Mouse (Mus musculus) midbrain, embryonic 15.5 days (tissue): ENCODE measurements at regions not wholly inside any gene's neighbourhood (a gene's known extent, or its start where the extent isn't known, plus 50 kb on each side); places are given as distances from the start of the nearest gene placed in this dataset.

Experiments
- ATAC-seq: fragments of 200-750 bp; cut with Nextera tagmentation; replicated peaks from 2 replicates; pipeline ENCODE4 v1.8.0; 2017; ENCODE audit warnings: moderate TSS enrichment
- H3K27ac ChIP-seq: fragments of 300-500 bp; sonication (generic); 2 replicates; pipeline ENCODE4 v1.5.1; 2015; ENCODE audit warnings: mild to moderate bottlenecking, inconsistent platforms
- H3K27me3 ChIP-seq: fragments of 300-500 bp; sonication (generic); replicated peaks from 2 replicates; pipeline ENCODE4 v1.6.1; 2015; ENCODE audit warnings: inconsistent platforms
- H3K36me3 ChIP-seq: fragments of 300-500 bp; sonication (generic); replicated peaks from 2 replicates; pipeline ENCODE4 v1.6.1; 2015; ENCODE audit warnings: inconsistent platforms
- H3K4me1 ChIP-seq: fragments of 300-500 bp; sonication (generic); 2 replicates; pipeline ENCODE4 v1.6.1; 2015; ENCODE audit warnings: inconsistent platforms
- H3K4me2 ChIP-seq: fragments of 300-500 bp; sonication (generic); 2 replicates; pipeline ENCODE4 v1.6.1; 2015; ENCODE audit warnings: inconsistent platforms, mild to moderate bottlenecking, moderate library complexity
- H3K4me3 ChIP-seq: fragments of 300-500 bp; sonication (generic); 2 replicates; pipeline ENCODE4 v1.5.1; 2015; ENCODE audit warnings: mild to moderate bottlenecking, inconsistent platforms
- H3K9ac ChIP-seq: fragments of 300-500 bp; sonication (generic); 2 replicates; pipeline ENCODE4 v1.6.1; 2015; ENCODE audit warnings: mild to moderate bottlenecking, inconsistent platforms
- H3K9me3 ChIP-seq: fragments of 300-500 bp; sonication (generic); 2 replicates; pipeline ENCODE4 v1.6.1; 2016; ENCODE audit warnings: inconsistent platforms
- WGBS: fragments of 180-500 bp; shearing (Covaris S2); methylation state at CpG from one replicate; pipeline ENCODE4 v1.1.7; 2015; ENCODE audit warnings: mixed read lengths; 5-methylcytosine and 5-hydroxymethylcytosine counted together

DNA sequence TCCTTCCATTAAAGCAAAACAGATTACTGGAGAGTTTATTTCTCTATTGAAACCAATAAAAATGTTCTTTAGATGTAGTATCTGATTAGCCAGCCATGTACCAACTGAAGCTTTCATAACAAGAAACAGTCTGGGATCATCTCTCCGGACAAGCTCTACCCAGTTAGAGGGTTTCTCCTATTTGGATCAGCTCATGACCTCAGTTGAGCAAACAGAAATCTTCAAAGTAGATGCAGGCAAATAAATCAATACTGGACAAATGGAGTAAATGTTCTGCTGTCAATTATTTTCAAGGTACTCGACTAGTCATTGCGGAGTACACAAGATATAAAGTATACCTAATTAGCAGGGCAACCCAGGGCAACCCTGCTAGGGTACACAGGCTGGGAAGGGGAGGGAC, 67.4 kb downstream of the Avpr1a start:
- no peak for ATAC-seq
- H3K27me3 ChIP-seq = no peaks in the 10 kb centered on the region
- no peak overlapping the region for H3K27ac ChIP-seq
- no peaks in the 10 kb centered on the region for H3K9me3 ChIP-seq
- no peaks in the 10 kb centered on the region for H3K4me1 ChIP-seq
- H3K4me2 ChIP-seq = no peak overlapping the region
- no peak overlapping the region for H3K4me3 ChIP-seq
- no peaks in the 10 kb centered on the region for H3K36me3 ChIP-seq
- no peak overlapping the region for H3K9ac ChIP-seq
- 92% methylated on average over 3 of the region's 3 CpGs for WGBS

DNA sequence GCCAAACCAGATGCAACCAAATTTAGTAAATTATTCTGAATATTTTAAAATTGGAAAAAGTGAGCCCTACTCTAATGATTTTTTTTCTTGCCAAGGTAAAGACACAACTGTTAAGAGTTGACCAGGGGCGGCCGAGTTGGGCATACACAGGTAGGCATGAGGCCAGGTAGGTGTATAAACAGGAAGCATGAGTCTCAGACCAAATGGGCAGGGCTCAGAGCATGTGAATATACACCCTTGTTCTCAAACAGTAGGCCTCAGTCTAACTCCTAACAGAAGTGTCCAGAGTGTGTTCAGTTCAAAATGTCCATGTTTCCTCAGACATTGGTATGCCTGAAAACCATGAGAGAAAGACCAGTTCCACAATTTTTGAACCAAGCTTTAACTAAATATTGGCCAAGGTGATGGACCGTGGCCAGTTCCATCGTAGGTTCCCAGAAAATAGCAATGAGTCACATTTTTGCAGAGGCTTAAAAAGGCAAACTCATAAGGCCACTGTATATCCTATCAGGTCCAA, 71.0 kb downstream of the Avpr1a start:
- Histone ChIP-seq H3K27ac (no peak overlapping the region), H3K9ac (no peak overlapping the region), H3K27me3 (no peaks in the 10 kb centered on the region), H3K4me1 (no peaks in the 10 kb centered on the region), H3K4me3 (no peak overlapping the region), H3K9me3 (no peaks in the 10 kb centered on the region), H3K36me3 (no peaks in the 10 kb centered on the region), H3K4me2 (no peak overlapping the region)
- no peak for ATAC-seq
- 99% methylated on average over 4 of the region's 4 CpGs for WGBS

DNA sequence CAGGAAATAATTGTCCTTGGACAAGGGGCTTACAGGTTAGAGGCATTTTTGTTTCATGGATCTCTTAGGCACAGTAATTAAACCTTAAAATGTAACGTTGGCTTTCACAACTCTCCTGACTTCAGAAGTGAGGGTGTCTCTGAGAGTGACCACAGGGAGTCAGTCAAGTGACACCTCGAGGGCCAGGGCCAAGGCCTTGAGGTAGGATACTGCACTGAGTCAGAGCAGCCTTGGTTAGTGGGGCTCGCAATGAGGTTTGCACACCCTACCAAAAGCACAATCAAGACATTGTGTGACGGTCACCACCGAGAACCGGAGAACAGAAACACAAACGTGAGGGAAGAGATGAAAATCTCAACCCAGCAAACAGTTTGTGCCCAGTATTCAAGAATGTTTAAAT, 71.7 kb downstream of the Avpr1a start:
- H3K4me2 ChIP-seq = no peak overlapping the region
- no peaks in the 10 kb centered on the region for H3K36me3 ChIP-seq
- no peak overlapping the region for H3K9ac ChIP-seq
- no peaks in the 10 kb centered on the region for H3K27me3 ChIP-seq
- no peaks in the 10 kb centered on the region for H3K9me3 ChIP-seq
- WGBS = 87% methylated on average over 7 of the region's 7 CpGs
- ATAC-seq = no peak
- H3K27ac ChIP-seq = no peak overlapping the region
- H3K4me1 ChIP-seq = no peaks in the 10 kb centered on the region
- no peak overlapping the region for H3K4me3 ChIP-seq

DNA sequence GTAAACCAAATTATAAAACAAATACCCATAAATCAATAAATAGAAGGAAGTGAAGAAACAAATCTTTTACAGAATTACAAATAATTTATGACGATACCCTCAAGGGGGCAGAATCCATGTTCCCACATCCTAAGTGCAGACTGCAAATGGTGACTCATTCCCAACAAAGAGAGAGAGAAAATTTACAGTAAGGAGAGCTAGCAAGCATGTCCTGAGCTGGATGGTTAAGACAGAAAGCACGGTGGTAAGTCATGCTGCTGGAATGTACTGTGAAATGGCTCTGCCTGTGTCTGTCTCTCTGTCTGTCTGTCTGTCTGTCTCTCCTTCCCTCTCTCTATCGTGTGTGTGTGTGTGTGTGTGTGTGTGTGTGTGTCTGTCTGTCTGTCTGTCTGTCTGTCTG, 74.3 kb downstream of the Avpr1a start:
- WGBS = 84% methylated on average over 3 of the region's 3 CpGs
- ATAC-seq = no peak
- Histone ChIP-seq H3K9ac (no peak overlapping the region), H3K27ac (no peak overlapping the region), H3K27me3 (no peaks in the 10 kb centered on the region), H3K36me3 (no peaks in the 10 kb centered on the region), H3K4me3 (no peak overlapping the region), H3K4me1 (no peaks in the 10 kb centered on the region), H3K4me2 (no peak overlapping the region), H3K9me3 (no peaks in the 10 kb centered on the region)

DNA sequence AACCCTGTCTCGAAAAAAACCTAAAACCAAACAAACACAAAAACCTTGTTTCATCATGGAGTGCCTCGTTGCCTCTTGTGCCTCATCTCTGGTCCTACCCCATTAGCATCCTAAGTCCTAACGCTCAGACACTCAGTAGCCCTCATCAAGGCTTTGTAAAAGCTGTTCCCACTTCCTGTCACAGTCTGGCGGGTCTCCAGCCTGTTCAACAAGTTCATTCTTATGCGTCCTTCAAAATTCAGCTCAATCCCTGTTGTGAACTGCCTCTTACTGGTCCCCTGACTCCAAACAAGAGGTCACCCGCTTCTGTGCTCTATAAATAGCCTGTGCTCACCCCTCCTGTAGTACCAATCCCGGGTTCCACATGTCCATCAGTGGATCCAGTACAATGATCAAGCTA, 77.1 kb downstream of the Avpr1a start:
- Histone ChIP-seq H3K4me2 (no peak overlapping the region), H3K27ac (no peak overlapping the region), H3K36me3 (no peaks in the 10 kb centered on the region), H3K9ac (no peak overlapping the region), H3K9me3 (no peaks in the 10 kb centered on the region), H3K4me3 (no peak overlapping the region), H3K4me1 (no peaks in the 10 kb centered on the region), H3K27me3 (no peaks in the 10 kb centered on the region)
- ATAC-seq = no peak
- 64% methylated on average over 7 of the region's 7 CpGs for WGBS

DNA sequence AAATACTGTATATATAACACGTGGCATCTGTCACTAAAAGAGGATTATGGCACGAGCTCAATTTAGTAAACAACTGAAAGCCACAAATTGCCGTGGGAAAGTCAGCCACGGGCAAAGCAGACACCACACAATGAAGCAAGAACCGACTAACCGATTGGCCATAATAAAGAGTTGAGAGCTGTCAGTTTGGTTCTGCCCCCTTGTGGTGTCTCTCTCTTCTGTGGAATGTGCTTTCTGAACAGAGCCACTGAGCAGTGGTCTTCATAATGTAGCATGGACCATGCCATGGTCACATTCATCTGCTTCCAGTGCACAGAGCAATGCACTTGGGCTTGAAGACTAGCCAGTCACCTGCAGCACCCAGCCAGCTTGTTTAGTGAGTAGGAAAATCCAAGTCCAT, 77.5 kb downstream of the Avpr1a start:
- Histone ChIP-seq H3K27ac (no peak overlapping the region), H3K36me3 (no peaks in the 10 kb centered on the region), H3K27me3 (no peaks in the 10 kb centered on the region), H3K4me2 (no peak overlapping the region), H3K9ac (no peak overlapping the region), H3K9me3 (no peaks in the 10 kb centered on the region), H3K4me1 (no peaks in the 10 kb centered on the region), H3K4me3 (no peak overlapping the region)
- WGBS = 69% methylated on average over 6 of the region's 6 CpGs
- no peak for ATAC-seq

DNA sequence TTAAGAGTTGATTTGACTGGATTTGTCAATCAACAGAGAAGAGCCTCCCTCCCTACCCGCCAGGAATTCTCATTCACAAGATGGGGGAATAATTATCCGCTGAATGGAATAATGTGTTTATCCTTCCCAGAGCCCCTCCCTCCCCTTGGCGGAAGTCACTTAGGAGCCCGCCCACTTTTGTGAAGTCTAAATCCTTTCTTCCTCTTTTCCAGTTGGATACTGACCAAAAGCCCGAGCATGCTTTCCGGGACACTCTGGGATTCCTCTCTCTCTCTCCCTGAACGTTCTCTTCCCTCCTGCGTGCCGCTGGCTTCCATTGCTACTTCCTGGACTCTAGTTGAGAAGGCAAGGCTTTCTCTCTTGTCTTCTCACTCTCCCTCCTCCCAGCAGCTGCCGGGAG, 79.9 kb downstream of the Avpr1a start:
- no peak for ATAC-seq
- Histone ChIP-seq H3K27me3 (no peaks in the 10 kb centered on the region), H3K4me3 (no peak overlapping the region), H3K36me3 (no peaks in the 10 kb centered on the region), H3K4me1 (no peaks in the 10 kb centered on the region), H3K4me2 (no peak overlapping the region), H3K27ac (no peak overlapping the region), H3K9me3 (no peaks in the 10 kb centered on the region), H3K9ac (no peak overlapping the region)
- WGBS = 77% methylated on average over 10 of the region's 10 CpGs

DNA sequence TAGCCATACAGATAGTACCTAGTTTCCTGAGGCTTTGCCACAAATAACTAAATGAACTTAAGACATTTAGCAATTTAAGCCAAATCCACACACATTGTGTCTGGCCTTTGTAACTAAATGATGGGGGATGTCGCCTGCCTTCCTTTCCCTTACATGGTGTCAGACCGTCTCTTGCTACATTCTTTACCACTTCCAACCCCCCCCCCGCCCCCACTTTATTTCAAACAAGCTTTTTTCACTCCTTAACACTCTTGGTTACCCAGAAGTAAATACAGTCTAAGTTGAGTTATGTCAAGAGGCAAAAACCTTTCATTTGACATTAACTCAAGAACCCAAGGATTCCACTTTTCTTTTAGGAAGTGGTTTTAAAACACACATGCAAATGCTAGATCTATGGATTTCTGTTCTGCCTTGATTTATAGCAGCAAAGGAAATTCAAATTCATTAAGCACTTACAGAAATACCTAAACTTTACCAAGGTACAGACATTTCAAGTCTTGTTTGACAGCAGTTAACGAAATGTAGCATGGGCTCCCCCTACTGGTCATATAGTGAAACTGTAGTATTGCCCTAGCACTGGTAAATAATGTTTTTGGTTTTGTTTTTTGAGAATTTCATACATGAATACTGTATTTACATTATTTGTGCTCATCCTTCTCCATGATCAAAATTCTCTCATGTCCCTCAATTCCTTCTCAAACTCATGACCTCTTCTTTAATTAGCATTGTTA, 80.8 kb downstream of the Avpr1a start:
- WGBS = 41% methylated on average over 4 of the region's 4 CpGs
- Histone ChIP-seq H3K9me3 (no peaks in the 10 kb centered on the region), H3K4me2 (no peak overlapping the region), H3K4me1 (no peaks in the 10 kb centered on the region), H3K4me3 (no peak overlapping the region), H3K27ac (no peak overlapping the region), H3K27me3 (no peaks in the 10 kb centered on the region), H3K9ac (no peak overlapping the region), H3K36me3 (no peaks in the 10 kb centered on the region)
- no peak for ATAC-seq

DNA sequence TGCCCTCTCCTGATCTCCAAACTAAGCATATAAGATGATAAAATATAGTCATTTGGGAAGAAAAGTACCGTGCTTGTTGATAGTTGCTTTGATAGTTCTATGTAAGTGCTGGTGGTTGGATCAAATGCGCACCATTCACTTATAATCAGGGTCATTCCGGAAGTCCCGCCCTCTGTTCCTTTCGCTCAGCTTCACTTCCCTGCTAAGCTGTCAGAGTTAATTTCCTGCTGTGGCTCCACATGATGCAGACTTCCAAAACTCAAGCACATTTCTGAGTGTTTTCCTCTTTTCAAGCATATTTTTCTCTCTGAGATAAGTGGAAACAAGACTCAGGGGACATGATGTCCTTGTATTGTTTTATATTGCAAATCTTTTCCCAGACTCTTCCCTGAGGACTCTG, 86.4 kb downstream of the Avpr1a start:
- Histone ChIP-seq H3K4me2 (no peak overlapping the region), H3K27me3 (no peaks in the 10 kb centered on the region), H3K36me3 (no peaks in the 10 kb centered on the region), H3K4me3 (no peak overlapping the region), H3K27ac (no peak overlapping the region), H3K9ac (no peak overlapping the region), H3K9me3 (no peaks in the 10 kb centered on the region), H3K4me1 (no peaks in the 10 kb centered on the region)
- no peak for ATAC-seq
- 82% methylated on average over 5 of the region's 5 CpGs for WGBS

DNA sequence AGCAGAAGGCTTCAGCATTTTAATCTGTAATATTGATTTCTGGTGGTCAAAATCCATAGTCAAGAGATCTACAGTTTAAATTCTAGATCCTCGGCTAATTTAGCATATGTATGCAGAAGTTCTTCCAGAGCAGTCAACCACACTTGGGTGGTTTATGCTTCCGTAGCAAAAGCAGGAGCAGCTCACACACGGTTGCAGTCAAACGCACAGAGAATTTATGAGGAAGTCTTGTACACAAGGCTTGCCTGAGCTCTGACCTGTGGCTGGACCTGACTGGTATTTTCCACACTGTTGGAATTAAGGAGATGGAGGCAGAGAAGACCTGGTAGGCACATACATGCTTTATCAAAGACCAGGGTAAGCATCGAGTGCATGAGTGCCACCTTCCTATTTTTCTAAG, 86.8 kb downstream of the Avpr1a start:
- WGBS = 72% methylated on average over 5 of the region's 5 CpGs
- no peak overlapping the region for H3K9ac ChIP-seq

DNA sequence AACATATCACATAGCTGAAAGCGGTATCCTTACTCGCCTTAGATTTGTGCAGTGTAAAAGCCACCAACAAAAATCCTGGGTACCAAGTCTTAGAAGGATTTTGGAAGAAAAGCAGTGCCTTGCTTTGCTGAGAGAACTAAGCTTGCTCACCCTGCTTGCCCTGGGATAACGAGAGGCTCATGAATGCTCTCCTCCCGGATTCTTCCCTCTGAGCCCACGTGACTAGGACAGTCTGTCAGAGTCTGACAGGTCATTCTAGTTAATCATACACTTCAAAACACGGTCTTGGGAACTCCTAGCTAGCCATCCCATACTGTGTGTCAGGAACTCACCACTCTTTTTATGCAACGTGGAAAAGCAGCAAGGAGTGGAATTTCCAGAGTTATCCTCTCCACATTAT, 91.4 kb downstream of the Avpr1a start:
- H3K4me3 ChIP-seq = no peak overlapping the region
- H3K9me3 ChIP-seq = no peaks in the 10 kb centered on the region
- no peaks in the 10 kb centered on the region for H3K27me3 ChIP-seq
- no peak for ATAC-seq
- no peak overlapping the region for H3K9ac ChIP-seq
- no peak overlapping the region for H3K27ac ChIP-seq
- 76% methylated on average over 7 of the region's 7 CpGs for whole genome bisulfite sequencing
- H3K36me3 ChIP-seq = no peaks in the 10 kb centered on the region
- no peaks in the 10 kb centered on the region for H3K4me1 ChIP-seq
- H3K4me2 ChIP-seq = no peak overlapping the region

More for the DNA sequence above, 86.8 kb downstream of the Avpr1a start:
- H3K27ac ChIP-seq = no peak overlapping the region
- no peaks in the 10 kb centered on the region for H3K9me3 ChIP-seq
- no peak overlapping the region for H3K4me2 ChIP-seq
- no peaks in the 10 kb centered on the region for H3K27me3 ChIP-seq
- H3K4me1 ChIP-seq = no peaks in the 10 kb centered on the region
- H3K36me3 ChIP-seq = no peaks in the 10 kb centered on the region
- ATAC-seq = no peak
- H3K4me3 ChIP-seq = no peak overlapping the region

DNA sequence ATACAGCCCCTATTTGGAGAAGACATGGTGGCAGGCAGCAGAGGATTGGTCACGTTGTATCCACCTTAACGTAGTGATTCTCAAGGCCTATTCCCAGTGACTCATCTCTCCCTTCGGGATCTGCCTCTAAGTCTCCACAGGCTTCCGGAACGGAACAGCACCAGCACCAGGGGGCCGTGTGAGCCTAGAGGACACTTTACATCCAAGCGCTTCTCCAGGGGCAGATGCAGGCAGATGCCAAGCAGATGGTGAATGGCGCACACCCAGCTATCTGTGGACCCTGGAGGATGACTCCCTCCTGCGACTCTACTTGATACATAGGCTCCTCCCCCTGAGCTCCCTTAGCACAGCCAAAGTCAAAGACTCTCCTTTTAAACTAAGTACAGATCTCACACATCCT, 94.3 kb downstream of the Avpr1a start:
- Histone ChIP-seq H3K4me2 (no peak overlapping the region), H3K27me3 (no peaks in the 10 kb centered on the region), H3K27ac (no peak overlapping the region), H3K4me1 (no peaks in the 10 kb centered on the region), H3K36me3 (no peaks in the 10 kb centered on the region), H3K9ac (no peak overlapping the region), H3K4me3 (no peak overlapping the region), H3K9me3 (no peaks in the 10 kb centered on the region)
- ATAC-seq = no peak
- 73% methylated on average over 9 of the region's 9 CpGs for WGBS

DNA sequence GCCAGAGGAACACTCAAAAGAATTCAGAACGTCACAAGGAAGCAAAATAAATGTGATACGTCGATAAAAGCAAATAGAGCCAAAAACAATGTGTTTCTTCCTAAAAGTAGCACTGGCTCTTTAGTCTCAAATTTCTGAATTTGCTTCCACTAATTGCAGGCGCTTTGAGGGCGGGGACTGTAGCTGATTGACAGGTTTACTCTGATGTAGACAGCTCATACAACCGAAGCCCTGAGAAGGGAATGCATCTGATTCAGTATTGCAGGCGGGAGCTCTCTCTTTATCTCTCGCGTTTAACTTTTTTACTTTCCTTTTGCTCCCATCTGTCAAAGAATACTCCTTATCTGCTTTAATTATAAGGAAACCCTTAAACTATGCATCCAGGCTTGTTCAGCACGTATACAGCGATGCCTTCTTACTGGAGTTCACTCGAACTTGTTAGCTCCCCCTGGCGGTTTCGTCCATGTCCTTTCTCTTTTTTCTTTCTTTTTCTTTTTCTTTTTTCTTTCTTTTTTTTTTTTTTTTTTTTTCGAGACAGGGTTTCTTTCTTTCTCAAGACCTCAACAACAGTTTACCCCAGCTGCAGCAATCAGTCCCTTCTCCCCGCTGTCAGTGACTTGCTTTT, 95.9 kb downstream of the Avpr1a start:
- no peaks in the 10 kb centered on the region for H3K36me3 ChIP-seq
- H3K27me3 ChIP-seq = no peaks in the 10 kb centered on the region
- H3K4me3 ChIP-seq = peak overlapping the region; percentile 32
- H3K4me2 ChIP-seq = peak overlapping the region; percentile 48
- ATAC-seq = peak; percentile 58; the same call in 1 of the 2 replicates
- 27% methylated on average over 16 of the region's 16 CpGs for WGBS
- H3K4me1 ChIP-seq = no peaks in the 10 kb centered on the region
- no peak overlapping the region for H3K27ac ChIP-seq
- H3K9me3 ChIP-seq = no peaks in the 10 kb centered on the region
- H3K9ac ChIP-seq = no peak overlapping the region
